Mouse (Mus musculus): ENCODE measurements at regions not wholly inside any gene's neighbourhood (a gene's known extent, or its start where the extent isn't known, plus 50 kb on each side); places are given as distances from the start of the nearest gene placed in this dataset.

DNA sequence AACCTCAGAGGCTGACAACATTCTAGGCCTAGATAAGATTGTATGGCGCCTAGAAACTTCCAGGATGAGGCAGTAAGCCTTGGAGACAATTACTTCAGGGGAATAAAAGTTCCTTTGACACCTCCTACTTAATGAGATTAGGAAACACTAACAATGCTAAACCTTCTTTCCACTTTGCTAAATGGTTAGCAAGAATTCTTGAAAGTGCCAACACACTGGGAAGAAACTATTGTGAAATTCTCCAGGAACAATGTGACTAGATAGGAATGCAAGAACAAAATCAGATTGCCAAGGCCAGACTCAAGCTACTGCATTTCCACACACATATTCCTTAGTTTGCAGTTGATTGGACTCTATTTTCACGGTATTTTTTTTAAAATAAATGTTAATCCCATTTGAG, 76.0 kb upstream of the Dpyd start:
- 87% methylated on average over 2 of the region's 2 CpGs for WGBS
- no peak for TF ChIP-seq POLR2A (IDR thresholded peaks at IDR 0.05; ENCODE audit: insufficient read depth, low read depth, low read length)
- no peak for TF ChIP-seq CTCF (IDR thresholded peaks at IDR 0.05; ENCODE audit: insufficient read depth, low read depth, low read length)

DNA sequence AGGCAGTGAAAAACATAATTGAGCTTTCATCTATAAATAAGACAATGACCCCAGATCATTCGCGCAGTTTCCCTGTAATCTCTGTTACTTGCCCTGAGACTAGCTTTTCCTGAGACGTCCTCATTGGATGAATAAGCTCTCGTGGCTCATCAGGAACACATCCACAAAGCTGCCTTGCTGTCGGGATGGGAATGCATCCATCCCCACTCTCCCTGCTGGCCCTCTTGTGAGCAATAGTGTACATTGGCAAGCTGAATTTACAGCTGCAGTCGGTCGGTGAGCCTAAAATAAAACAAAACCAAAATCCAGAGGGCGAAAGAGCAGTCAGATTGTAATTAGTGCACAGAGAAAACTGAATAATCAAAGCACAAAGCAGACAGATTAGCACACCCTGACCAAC, 74.5 kb upstream of the Dpyd start:
- H3K4me1 ChIP-seq (ENCODE audit: control insufficient read depth, insufficient read depth, low read length), result no peaks in the 10 kb centered on the region
- WGBS, result 42% methylated on average over 8 of the region's 8 CpGs
- H3K27ac ChIP-seq (ENCODE audit: insufficient read depth, low read depth, low read length), result no peak overlapping the region
- H3K4me3 ChIP-seq (ENCODE audit: insufficient read depth, low read depth, low read length), result no peak overlapping the region
- TF ChIP-seq CTCF (IDR thresholded peaks at IDR 0.05; ENCODE audit: insufficient read depth, low read depth, low read length) (no peak), POLR2A (IDR thresholded peaks at IDR 0.05; ENCODE audit: insufficient read depth, low read depth, low read length) (no peak)

More for the DNA sequence above, 76.0 kb upstream of the Dpyd start:
- no peaks in the 10 kb centered on the region for H3K4me1 ChIP-seq (ENCODE audit: control insufficient read depth, insufficient read depth, low read length)
- no peak overlapping the region for H3K4me3 ChIP-seq (ENCODE audit: insufficient read depth, low read depth, low read length)
- no peak overlapping the region for H3K27ac ChIP-seq (ENCODE audit: insufficient read depth, low read depth, low read length)

DNA sequence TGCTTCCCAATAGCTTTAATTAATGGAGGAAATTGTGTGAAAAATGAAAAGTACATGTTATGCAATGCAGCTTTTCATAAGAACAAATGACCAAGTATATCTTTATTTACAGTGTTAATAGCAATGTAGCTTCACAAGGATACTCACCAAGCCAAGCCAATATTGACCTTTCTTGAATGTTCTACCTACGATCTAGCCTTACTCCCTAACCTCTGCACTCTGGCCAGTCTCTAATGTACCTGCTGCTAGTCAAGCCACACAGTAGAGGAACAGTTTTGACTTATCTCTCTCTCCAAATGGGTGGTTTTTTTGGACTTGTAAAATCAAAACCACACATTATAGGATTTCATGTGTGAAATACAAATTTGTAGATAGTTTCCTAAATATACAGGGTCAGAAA, 70.8 kb upstream of the Dpyd start:
- WGBS, result 93% methylated on average over 1 of the region's 1 CpGs

DNA sequence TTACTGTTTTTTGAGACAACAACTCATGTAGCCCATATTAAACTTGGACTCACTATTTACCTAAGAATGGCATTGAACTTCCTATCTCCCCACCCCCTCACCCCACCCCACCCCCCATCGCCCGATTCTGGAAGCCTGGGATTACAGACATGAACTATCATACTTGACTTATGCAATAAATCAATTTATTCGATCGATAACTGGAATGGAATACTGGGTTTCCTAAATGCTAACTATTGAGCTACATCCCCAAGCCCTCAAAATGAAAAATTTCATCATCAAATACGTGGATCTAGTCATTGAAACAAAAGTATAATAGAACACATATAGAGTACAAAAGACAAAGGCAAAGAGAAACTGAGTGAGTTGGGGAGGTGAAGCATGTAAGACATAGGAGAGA, 70.1 kb upstream of the Dpyd start:
- 95% methylated on average over 5 of the region's 5 CpGs for WGBS
- TF ChIP-seq CTCF (IDR thresholded peaks at IDR 0.05; ENCODE audit: insufficient read depth, low read depth, low read length), result no peak
- no peak for TF ChIP-seq POLR2A (IDR thresholded peaks at IDR 0.05; ENCODE audit: insufficient read depth, low read depth, low read length)
- Histone ChIP-seq H3K27ac (ENCODE audit: insufficient read depth, low read depth, low read length) (no peak overlapping the region), H3K4me1 (ENCODE audit: control insufficient read depth, insufficient read depth, low read length) (no peaks in the 10 kb centered on the region), H3K4me3 (ENCODE audit: insufficient read depth, low read depth, low read length) (no peak overlapping the region)

More for the DNA sequence above, 70.8 kb upstream of the Dpyd start:
- no peak for TF ChIP-seq POLR2A (IDR thresholded peaks at IDR 0.05; ENCODE audit: insufficient read depth, low read depth, low read length)
- no peak for TF ChIP-seq CTCF (IDR thresholded peaks at IDR 0.05; ENCODE audit: insufficient read depth, low read depth, low read length)
- no peaks in the 10 kb centered on the region for H3K4me1 ChIP-seq (ENCODE audit: control insufficient read depth, insufficient read depth, low read length)
- no peak overlapping the region for H3K27ac ChIP-seq (ENCODE audit: insufficient read depth, low read depth, low read length)
- H3K4me3 ChIP-seq (ENCODE audit: insufficient read depth, low read depth, low read length), result no peak overlapping the region

DNA sequence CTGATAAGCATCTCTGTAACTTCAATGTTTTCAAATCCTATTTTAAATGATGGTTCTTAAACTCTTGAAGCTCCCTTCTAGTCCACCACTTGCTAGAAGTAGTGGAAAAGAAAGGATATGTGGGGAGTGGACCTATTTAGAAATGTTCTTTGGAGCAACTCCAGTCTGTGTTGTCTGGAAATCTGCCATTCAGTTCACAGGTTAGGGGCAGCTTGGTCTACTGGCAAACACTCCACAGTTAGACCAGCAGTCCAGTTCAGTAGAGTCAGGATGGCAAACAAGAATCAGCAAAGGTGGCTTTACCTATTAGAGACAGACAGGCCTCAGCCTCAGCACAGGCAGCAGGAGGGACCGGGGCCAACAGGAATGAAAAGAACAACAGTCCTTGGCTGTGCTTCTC, 67.3 kb upstream of the Dpyd start:
- 89% methylated on average over 1 of the region's 1 CpGs for WGBS
- TF ChIP-seq CTCF (IDR thresholded peaks at IDR 0.05; ENCODE audit: insufficient read depth, low read depth, low read length), result no peak
- H3K4me3 ChIP-seq (ENCODE audit: insufficient read depth, low read depth, low read length), result no peak overlapping the region
- no peak overlapping the region for H3K27ac ChIP-seq (ENCODE audit: insufficient read depth, low read depth, low read length)
- no peaks in the 10 kb centered on the region for H3K4me1 ChIP-seq (ENCODE audit: control insufficient read depth, insufficient read depth, low read length)

DNA sequence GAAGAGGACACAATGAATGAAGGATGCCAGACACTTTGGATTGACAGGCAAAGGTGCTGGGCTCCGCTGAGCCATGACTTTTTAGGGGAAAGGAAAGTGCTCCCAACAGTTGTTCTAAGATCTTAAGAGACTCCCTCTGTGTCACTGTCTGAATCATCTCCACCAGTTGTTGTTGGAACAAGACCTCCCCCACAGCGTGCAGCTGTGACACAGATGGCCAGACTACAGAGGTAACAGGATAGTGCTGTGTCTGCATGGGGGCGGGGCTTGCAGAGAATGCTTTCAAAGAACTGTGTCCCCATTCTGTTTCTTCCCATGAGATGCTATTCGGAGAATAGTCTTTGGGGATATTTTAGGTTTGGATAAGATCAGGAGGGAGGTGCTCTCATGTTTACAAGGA, 61.7 kb upstream of the Dpyd start:
- 30% methylated on average over 4 of the region's 4 CpGs for WGBS
- no peak overlapping the region for H3K27ac ChIP-seq (ENCODE audit: insufficient read depth, low read depth, low read length)
- TF ChIP-seq POLR2A (IDR thresholded peaks at IDR 0.05; ENCODE audit: insufficient read depth, low read depth, low read length) (no peak), CTCF (IDR thresholded peaks at IDR 0.05; ENCODE audit: insufficient read depth, low read depth, low read length) (no peak)
- no peak overlapping the region for H3K4me3 ChIP-seq (ENCODE audit: insufficient read depth, low read depth, low read length)
- no peaks in the 10 kb centered on the region for H3K4me1 ChIP-seq (ENCODE audit: control insufficient read depth, insufficient read depth, low read length)

DNA sequence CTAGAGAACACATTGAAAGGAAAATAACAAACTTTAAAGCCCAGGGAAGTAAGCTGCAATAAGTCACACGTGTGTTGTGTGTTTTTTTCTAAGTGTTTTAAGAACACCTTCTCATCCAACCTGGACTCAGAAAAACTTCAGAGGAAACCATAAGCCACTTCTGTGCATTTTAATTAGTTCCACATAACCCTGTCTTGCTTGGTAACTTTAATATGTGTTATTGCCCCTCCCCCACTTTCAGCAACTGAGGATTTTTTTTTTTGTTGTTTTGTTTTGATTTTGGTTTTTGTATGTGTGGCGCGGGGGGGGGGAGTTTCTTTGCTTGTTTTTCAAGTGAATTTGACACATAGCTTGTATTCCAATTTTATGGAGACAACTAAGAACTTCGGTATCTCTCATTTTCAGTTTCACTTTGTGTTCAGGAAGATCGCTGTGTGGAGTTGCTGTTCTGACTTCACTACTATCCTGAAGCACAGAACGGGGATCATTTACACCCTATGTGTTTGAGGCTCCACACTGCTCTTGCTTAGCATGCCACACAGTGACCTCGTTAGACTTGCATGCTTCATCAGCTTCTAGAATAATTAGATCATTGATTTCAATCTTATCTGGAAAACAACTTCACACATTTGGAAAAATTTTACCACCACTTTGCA, 54.2 kb upstream of the Dpyd start:
- Histone ChIP-seq H3K27ac (ENCODE audit: insufficient read depth, low read depth, low read length) (no peak overlapping the region), H3K4me1 (ENCODE audit: control insufficient read depth, insufficient read depth, low read length) (no peaks in the 10 kb centered on the region), H3K4me3 (ENCODE audit: insufficient read depth, low read depth, low read length) (no peak overlapping the region)
- TF ChIP-seq CTCF (IDR thresholded peaks at IDR 0.05; ENCODE audit: insufficient read depth, low read depth, low read length) (no peak), POLR2A (IDR thresholded peaks at IDR 0.05; ENCODE audit: insufficient read depth, low read depth, low read length) (no peak)
- WGBS, result 52% methylated on average over 7 of the region's 7 CpGs

DNA sequence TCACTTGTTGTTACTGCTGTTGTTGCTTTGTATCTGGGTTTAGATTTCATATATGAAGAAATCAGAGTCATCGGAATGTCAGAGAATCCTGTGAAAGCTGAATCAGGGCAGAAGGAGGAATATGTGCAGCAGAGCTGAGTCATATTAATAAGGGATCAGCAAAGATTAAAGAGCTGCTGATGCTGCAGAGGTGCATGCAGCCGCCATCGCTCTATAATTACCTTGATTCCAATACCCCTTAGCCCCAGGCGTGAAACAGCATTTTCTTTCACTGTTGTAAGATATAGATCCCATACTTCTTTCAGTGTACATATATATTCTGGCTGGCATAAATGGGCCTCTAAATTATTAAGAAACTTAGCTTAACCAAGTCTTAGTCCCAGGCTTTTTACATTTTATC, 51.1 kb upstream of the Dpyd start:
- TF ChIP-seq CTCF (IDR thresholded peaks at IDR 0.05; ENCODE audit: insufficient read depth, low read depth, low read length), result no peak
- no peak for TF ChIP-seq POLR2A (IDR thresholded peaks at IDR 0.05; ENCODE audit: insufficient read depth, low read depth, low read length)
- WGBS, result 86% methylated on average over 4 of the region's 4 CpGs
- H3K4me3 ChIP-seq (ENCODE audit: insufficient read depth, low read depth, low read length), result no peak overlapping the region

DNA sequence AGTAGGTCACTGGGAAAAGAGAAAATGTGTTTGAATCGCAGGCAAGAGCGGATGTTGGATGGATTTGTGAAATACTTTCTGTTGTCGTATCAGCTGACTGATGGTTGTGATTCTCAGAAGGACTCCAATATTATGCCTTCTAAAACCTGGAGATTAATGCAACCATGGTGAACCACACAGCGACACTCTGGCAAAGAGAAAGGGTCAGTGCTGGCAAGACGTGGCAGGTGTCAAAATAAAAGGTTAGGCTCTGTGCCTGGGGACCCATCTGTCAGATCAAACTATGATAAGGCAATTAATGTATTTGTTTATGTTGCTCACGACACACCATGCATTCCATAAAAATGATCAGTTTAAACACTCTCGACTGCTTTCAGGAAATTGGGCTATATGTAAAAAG, 50.0 kb upstream of the Dpyd start:
- 78% methylated on average over 7 of the region's 7 CpGs for WGBS
- H3K4me1 ChIP-seq (ENCODE audit: control insufficient read depth, insufficient read depth, low read length), result no peaks in the 10 kb centered on the region
- H3K4me3 ChIP-seq (ENCODE audit: insufficient read depth, low read depth, low read length), result no peak overlapping the region
- no peak overlapping the region for H3K27ac ChIP-seq (ENCODE audit: insufficient read depth, low read depth, low read length)
- TF ChIP-seq CTCF (IDR thresholded peaks at IDR 0.05; ENCODE audit: insufficient read depth, low read depth, low read length) (no peak), POLR2A (IDR thresholded peaks at IDR 0.05; ENCODE audit: insufficient read depth, low read depth, low read length) (no peak)

More for the DNA sequence above, 51.1 kb upstream of the Dpyd start:
- no peak overlapping the region for H3K27ac ChIP-seq (ENCODE audit: insufficient read depth, low read depth, low read length)
- H3K4me1 ChIP-seq (ENCODE audit: control insufficient read depth, insufficient read depth, low read length), result no peaks in the 10 kb centered on the region
